Comparison of ENCODE assay signal across 13 mouse cellular contexts in the genomic region with DNA sequence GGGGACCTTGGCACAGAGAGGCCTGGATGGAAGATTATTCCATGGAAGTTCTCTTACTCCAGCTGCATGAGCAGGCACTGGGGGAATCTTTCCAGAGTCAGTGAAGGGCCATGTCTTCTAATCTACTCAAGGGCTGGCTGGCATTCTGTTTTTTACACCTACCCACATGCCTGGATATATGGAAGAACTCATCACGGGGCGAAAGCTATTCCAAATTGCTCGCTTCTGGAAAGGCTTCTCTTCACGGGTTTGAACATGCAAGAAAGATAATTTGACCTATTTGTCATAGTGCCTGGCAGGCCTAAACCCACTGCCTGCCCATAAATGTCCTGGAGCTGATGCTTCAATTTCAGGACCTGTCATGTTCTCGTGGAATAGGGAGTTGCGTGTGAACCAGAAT.
"Had no signal": no experiment of that assay in that cellular context is flagged by ENCODE, and none has a peak within 500 bp of the region (broad histone marks: within the 10 kb centered on the region; RNA-seq: fewer than 3 reads in every experiment).

No protein-coding gene starts in this region.

- H3K27me3 ChIP-seq: limb, embryonic 12.5 days had no signal

- H3K4me3 ChIP-seq: layer of hippocampus, adult 2 months; limb, embryonic 12.5 days; midbrain, embryonic 10.5 days had no signal

- H3K4me2 ChIP-seq: limb, embryonic 12.5 days had no signal

- DNase-seq: kidney, postnatal 10 days; kidney, postnatal 4 days; lung, adult 2 months; lung, postnatal 10 days; lung, postnatal 4 days; midbrain, embryonic 14.5 days; retina, postnatal 1 day; right cerebral cortex, postnatal 25 days; thymus, postnatal 36 days had no signal

- H3K9ac ChIP-seq: limb, embryonic 12.5 days; liver, embryonic 14.5 days had no signal

- H3K36me3 ChIP-seq: limb, embryonic 12.5 days had no signal

- H3K27ac ChIP-seq: layer of hippocampus, adult 2 months; limb, embryonic 12.5 days; liver, embryonic 14.5 days; midbrain, embryonic 10.5 days had no signal

- H3K9me3 ChIP-seq: limb, embryonic 12.5 days; midbrain, embryonic 10.5 days had no signal
